Mouse (Mus musculus) intestine, embryonic 14.5 days (tissue): ENCODE results near the gene Ell. TPM values are rescaled to one million over a fixed set of nuclear protein-coding genes. Genes with fewer than 3 reads are reported as not detected.

Experiments used
- ATAC-seq: fragments of 200-750 bp; cut with Nextera tagmentation; replicated peaks from 2 replicates; pipeline ENCODE4 v1.8.0; 2017; ENCODE audit warnings: low read depth, moderate number of reproducible peaks, moderate TSS enrichment, moderate library complexity; ENCODE audit not compliant: low FRiP score, low TSS enrichment
- DNase-seq: peaks from one replicate; pipeline ENCODE4 v3.0.0-alpha.2; 2018; ENCODE audit warnings: low spot score
- H3K27ac ChIP-seq: fragments of 300-500 bp; sonication (generic); 2 replicates; pipeline ENCODE4 v1.5.1; 2014; ENCODE audit warnings: low read depth, mild to moderate bottlenecking, control low read depth
- H3K27me3 ChIP-seq: fragments of 300-500 bp; sonication (generic); replicated peaks from 2 replicates; pipeline ENCODE4 v1.6.1; 2014; ENCODE audit warnings: low read length, control low read depth; ENCODE audit not compliant: control insufficient read depth, insufficient read depth
- H3K36me3 ChIP-seq: fragments of 300-500 bp; sonication (generic); 2 replicates; pipeline ENCODE4 v1.6.1; 2014; ENCODE audit warnings: low read length, control low read depth; ENCODE audit not compliant: control insufficient read depth, insufficient read depth
- H3K4me1 ChIP-seq: fragments of 300-500 bp; sonication (generic); replicated peaks from 2 replicates; pipeline ENCODE4 v1.6.1; 2014; ENCODE audit warnings: low read length, control low read depth, mixed read lengths; ENCODE audit not compliant: control insufficient read depth, insufficient read depth
- H3K4me2 ChIP-seq: fragments of 300-500 bp; sonication (generic); 2 replicates; pipeline ENCODE4 v1.6.1; 2014; ENCODE audit warnings: low read length
- H3K4me3 ChIP-seq: fragments of 300-500 bp; sonication (generic); 2 replicates; pipeline ENCODE4 v1.5.1; 2014; ENCODE audit warnings: low read depth, low read length, control low read depth, mixed read lengths
- H3K9ac ChIP-seq: fragments of 300-500 bp; sonication (generic); 2 replicates; pipeline ENCODE4 v1.6.1; 2014; ENCODE audit warnings: mild to moderate bottlenecking, low read length
- H3K9me3 ChIP-seq: fragments of 300-500 bp; sonication (generic); 2 replicates; pipeline ENCODE4 v1.6.1; 2016; ENCODE audit warnings: low read length, control low read depth; ENCODE audit not compliant: control insufficient read depth
- WGBS: fragments of 180-500 bp; shearing (Covaris S2); extraction: QIAGEN DNeasy Blood & Tissue Kit; methylation state at CpG from one replicate; pipeline ENCODE4 v1.1.7; 2014; 5-methylcytosine and 5-hydroxymethylcytosine counted together
- polyA plus RNA-seq: library from polyadenylated mRNA; unstranded; fragments of >200 nt; fragmentation: Nextera tagmentation; extraction: Ambion mirVana; gene quantifications from 2 replicates; pipeline ENCODE4 v1.2.1, GENCODE M21; 2014

The Ell gene
- polyA plus RNA-seq, 1 experiment from 2014 or later, result 16.6 TPM

GRCm38 (mm10) chr8:70598722-70599121 is 59.5 kb downstream of the Ell start:
- H3K9me3 ChIP-seq, result no peaks in the 10 kb centered on the region
- peaks cover 21% of the 10 kb centered on the region for H3K36me3 ChIP-seq
- DNase-seq, result peak; percentile 77
- WGBS, result 15% methylated on average over 10 of the region's 10 CpGs
- 0 out of 2 replicates have a peak overlapping the region, but pooled peaks have one; percentile 5 for H3K9ac ChIP-seq
- peak overlapping the region; percentile 22; the same call in 1 of the 2 replicates for H3K27ac ChIP-seq
- no peak for ATAC-seq
- H3K4me2 ChIP-seq, result peak overlapping the region; percentile 67
- H3K4me1 ChIP-seq, result peaks cover 49% of the 10 kb centered on the region
- H3K27me3 ChIP-seq, result no peaks in the 10 kb centered on the region
- peak overlapping the region; percentile 34; the same call in 1 of the 2 replicates for H3K4me3 ChIP-seq

DNA sequence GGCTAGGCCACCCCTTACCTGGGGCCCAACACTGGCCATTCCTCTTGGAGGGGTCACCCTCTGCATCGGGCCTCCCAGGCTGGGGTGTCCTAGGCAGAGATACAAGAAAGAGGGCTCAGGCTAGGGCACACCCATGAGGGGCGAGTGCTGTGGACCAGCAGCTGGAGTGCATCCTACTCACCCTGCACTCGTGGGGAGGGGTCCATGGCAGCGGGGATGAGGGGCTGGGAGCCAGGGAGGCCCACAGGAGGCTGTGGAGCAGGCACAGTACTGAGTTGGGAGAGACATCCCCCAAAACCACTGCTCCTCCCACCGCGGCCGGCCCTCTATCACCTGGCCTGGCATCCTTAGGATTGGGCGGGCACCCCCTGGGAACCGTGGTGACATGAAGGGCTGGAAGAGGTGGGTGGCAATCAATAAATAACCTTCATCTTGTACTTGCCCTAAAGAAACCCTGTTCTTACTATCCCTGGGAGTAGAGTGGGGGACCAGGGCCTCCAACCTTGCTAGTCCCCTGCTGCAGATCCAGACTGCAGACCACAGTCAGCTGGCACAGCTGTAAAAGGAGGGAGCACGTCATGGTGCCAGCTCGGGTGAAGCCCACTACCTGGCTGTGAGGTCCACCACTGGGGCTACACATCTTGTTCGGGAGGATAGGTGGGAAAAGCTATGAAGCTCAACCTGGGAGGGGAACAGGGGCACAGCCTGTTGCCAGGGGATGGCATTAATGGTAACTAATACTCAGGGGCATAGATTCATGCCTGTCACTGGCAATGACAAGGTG is 60.4 kb downstream of the Ell start:
- Histone ChIP-seq H3K4me2 (no peak overlapping the region), H3K9me3 (no peaks in the 10 kb centered on the region), H3K9ac (no peak overlapping the region), H3K27ac (no peak overlapping the region), H3K36me3 (peaks cover 21% of the 10 kb centered on the region), H3K27me3 (no peaks in the 10 kb centered on the region), H3K4me1 (peaks cover 48% of the 10 kb centered on the region), H3K4me3 (no peak overlapping the region)
- 77% methylated on average over 12 of the region's 12 CpGs for WGBS
- ATAC-seq (no peak), DNase-seq (no peak)

- no peaks in the 10 kb centered on the region for H3K27me3 ChIP-seq
- 26% methylated on average over 10 of the region's 10 CpGs for WGBS
- DNase-seq, result no peak
- peaks cover 41% of the 10 kb centered on the region for H3K4me1 ChIP-seq
- H3K4me2 ChIP-seq, result peak overlapping the region; percentile 43
- no peaks in the 10 kb centered on the region for H3K9me3 ChIP-seq
- H3K4me3 ChIP-seq, result no peak overlapping the region
- no peak for ATAC-seq
- peak overlapping the region; percentile 65 for H3K27ac ChIP-seq
- no peak overlapping the region for H3K9ac ChIP-seq
- peaks cover 18% of the 10 kb centered on the region for H3K36me3 ChIP-seq
Observed at GRCm38 (mm10) chr8:70600473-70601270, 61.4 kb downstream of the Ell start.

- peak; percentile 79 for DNase-seq
- Histone ChIP-seq H3K9ac (no peak overlapping the region), H3K9me3 (no peaks in the 10 kb centered on the region), H3K4me3 (no peak overlapping the region), H3K4me2 (peak overlapping the region; percentile 43), H3K27ac (peak overlapping the region; percentile 65), H3K27me3 (no peaks in the 10 kb centered on the region), H3K4me1 (peaks cover 43% of the 10 kb centered on the region), H3K36me3 (peaks cover 12% of the 10 kb centered on the region)
- under 1% methylated on average over 26 of the region's 26 CpGs for WGBS
- peak; percentile 42; the same call in 1 of the 2 replicates for ATAC-seq
Observed at GRCm38 (mm10) chr8:70601271-70601649, 62.0 kb downstream of the Ell start.

DNA sequence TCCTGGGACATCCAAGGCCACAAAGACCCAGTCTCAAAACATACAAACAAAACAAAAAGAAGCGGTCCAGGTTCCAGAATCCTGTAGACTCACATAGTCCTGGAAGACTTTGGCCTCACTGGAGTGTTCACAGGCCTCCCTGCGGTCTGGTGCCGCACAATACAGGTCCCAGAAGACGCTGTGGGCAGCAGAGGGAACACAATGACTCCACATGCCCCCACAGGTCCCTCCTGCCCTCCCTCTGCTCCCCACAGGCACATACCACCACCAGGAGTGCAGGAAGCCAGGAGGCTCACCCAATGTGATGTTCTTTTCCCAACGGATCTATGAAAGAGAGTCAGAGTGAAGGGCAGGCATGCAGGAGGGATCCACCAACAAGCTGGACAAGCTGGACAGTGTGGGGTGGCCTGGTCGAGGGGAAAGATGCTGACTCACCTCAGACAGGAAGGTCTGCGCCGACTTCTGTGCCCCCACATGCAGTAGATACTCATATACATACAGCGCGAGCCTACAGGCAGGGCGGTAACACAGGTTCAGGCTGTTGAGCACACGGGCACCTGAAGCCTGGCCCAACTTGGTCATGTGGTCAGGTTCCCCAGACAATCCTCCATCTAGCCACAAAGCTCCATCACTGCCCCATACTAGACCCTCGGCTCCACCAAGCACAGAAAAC is 63.0 kb downstream of the Ell start:
- H3K27me3 ChIP-seq, result no peaks in the 10 kb centered on the region
- ATAC-seq, result no peak
- peaks cover 42% of the 10 kb centered on the region for H3K4me1 ChIP-seq
- WGBS, result 95% methylated on average over 13 of the region's 13 CpGs
- no peak overlapping the region for H3K27ac ChIP-seq
- no peaks in the 10 kb centered on the region for H3K9me3 ChIP-seq
- 0 out of 2 replicates have a peak, but pooled peaks cover 7% of the 10 kb centered on the region for H3K36me3 ChIP-seq
- no peak overlapping the region for H3K4me3 ChIP-seq
- no peak overlapping the region for H3K4me2 ChIP-seq
- no peak for DNase-seq
- no peak overlapping the region for H3K9ac ChIP-seq

DNA sequence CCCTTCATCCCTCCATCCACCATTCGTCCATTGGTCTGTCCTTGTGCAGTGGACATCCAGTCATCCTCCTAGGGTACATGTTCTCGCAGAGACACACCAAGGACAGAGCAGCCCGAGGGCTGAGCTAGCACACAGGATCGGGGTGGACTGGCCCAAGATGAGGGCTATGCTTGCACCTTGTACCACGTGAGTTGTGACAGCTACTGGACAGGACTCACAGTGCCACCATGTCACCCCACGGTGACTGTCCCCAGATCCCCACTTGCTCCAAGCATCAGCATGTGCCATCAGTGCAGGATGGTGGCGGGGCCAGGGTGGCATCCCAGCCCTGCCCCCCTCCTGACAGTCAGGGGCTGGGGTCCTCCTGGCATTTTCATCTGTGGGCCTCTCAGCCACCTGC is 65.3 kb downstream of the Ell start:
- Histone ChIP-seq H3K9me3 (no peaks in the 10 kb centered on the region), H3K27ac (no peak overlapping the region), H3K4me1 (peaks cover 34% of the 10 kb centered on the region), H3K9ac (no peak overlapping the region), H3K36me3 (0 out of 2 replicates have a peak, but pooled peaks cover 7% of the 10 kb centered on the region), H3K27me3 (no peaks in the 10 kb centered on the region), H3K4me3 (no peak overlapping the region), H3K4me2 (no peak overlapping the region)
- DNase-seq (no peak), ATAC-seq (no peak)
- 92% methylated on average over 7 of the region's 7 CpGs for WGBS

DNA sequence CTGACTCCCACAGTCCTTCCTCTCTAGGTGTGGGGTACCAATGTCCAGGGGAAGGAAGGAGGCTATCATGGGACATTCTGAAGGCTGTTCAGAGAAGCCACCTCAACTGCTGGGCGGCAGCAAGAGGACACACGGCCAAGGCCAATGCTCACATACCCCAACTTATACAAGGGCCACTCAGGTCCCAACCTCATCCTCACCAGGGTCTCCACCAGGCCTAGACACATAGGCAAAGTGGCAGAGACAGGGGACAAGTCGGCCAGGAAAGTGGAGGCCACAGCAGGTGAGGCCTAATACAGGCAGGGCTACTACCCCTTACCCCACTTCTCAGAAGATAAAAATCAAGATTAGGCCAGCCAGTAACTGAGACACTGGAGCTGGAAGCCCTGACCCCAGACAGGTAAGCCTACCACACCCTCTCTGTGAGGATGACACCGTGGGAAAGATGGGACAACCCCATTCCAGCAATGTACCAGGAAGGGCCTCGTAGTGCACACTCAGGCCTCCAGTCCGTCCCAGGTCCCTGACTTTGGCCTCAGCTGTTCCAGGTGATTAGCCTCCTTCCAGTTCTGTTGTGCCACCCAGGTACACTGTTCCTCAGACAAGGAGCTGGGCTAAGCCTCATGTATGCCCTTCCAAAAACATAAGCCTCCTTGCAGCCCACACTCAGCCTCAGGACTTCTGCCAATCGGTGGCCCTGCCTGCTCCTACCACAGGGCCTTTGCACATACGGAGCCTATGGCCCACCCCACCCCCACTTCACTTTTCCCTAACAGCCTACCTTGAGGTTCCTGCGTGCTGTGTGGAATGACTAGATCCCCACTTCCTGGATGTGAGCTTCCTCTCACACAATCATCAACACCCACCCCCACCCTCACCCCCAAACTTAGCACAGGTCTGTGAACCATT is 66.9 kb downstream of the Ell start:
- Histone ChIP-seq H3K36me3 (0 out of 2 replicates have a peak, but pooled peaks cover 7% of the 10 kb centered on the region), H3K4me1 (peaks cover 27% of the 10 kb centered on the region), H3K4me2 (no peak overlapping the region), H3K9ac (no peak overlapping the region), H3K9me3 (no peaks in the 10 kb centered on the region), H3K4me3 (0 out of 2 replicates have a peak overlapping the region, but pooled peaks have one; percentile 78), H3K27ac (no peak overlapping the region), H3K27me3 (no peaks in the 10 kb centered on the region)
- ATAC-seq, result no peak
- DNase-seq, result no peak
- 88% methylated on average over 9 of the region's 9 CpGs for WGBS
